In genomic region chr11:77931541-77932433, GRCm38 (mm10) we compare ENCODE assay signal across 8 mouse cellular contexts. TPM values are rescaled to one million over a fixed set of nuclear protein-coding genes. Genes with fewer than 3 reads are reported as not detected.
DNase-seq lines count a peak whose midpoint lies in the region; ATAC-seq lines count a peak whose summit lies in the region.

No protein-coding gene starts in this region.

- peak; percentile 56 to 67 for DNase-seq in cerebellum, postnatal 25 days
- DNase-seq in cerebellum, adult 9-11 months: no peak
- peak; percentile 20 to 23 for DNase-seq in B cell, adult 2 months
- DNase-seq in liver, embryonic 13.5 days: no peak
- DNase-seq in natural killer cell, adult 2 months (ENCODE audit: low spot score in 2 of 2): no peak
- no peak for DNase-seq in urinary bladder, postnatal 10 days (ENCODE audit: low spot score)
- no peak for DNase-seq in gastrocnemius, postnatal 25 days

- H3K4me2 ChIP-seq in forebrain, embryonic 12.5 days: peak overlapping the region; percentile 93
- peak overlapping the region; percentile 71 for H3K4me2 ChIP-seq in liver, embryonic 13.5 days

- peak overlapping the region; percentile 84 for H3K27ac ChIP-seq in forebrain, embryonic 12.5 days
- H3K27ac ChIP-seq in liver, embryonic 13.5 days: no peak overlapping the region

- 2% methylated on average over 41 of the region's 41 CpGs for WGBS in forebrain, embryonic 12.5 days
- WGBS in liver, embryonic 13.5 days (ENCODE audit: insufficient replicate concordance): 3% methylated on average over 41 of the region's 41 CpGs

- peak; percentile 3; the same call in 1 of the 2 replicates for ATAC-seq in forebrain, embryonic 12.5 days (ENCODE audit: low FRiP score)
- ATAC-seq in liver, embryonic 13.5 days (ENCODE audit: low read depth): no peak

- H3K4me1 ChIP-seq in forebrain, embryonic 12.5 days: peaks cover 49% of the 10 kb centered on the region
- H3K4me1 ChIP-seq in liver, embryonic 13.5 days (replicated peaks): peaks cover 11% of the 10 kb centered on the region

- H3K9ac ChIP-seq in forebrain, embryonic 12.5 days: peak overlapping the region; percentile 69
- no peak overlapping the region for H3K9ac ChIP-seq in liver, embryonic 13.5 days

- no peaks in the 10 kb centered on the region for H3K36me3 ChIP-seq in forebrain, embryonic 12.5 days (replicated peaks)
- H3K36me3 ChIP-seq in liver, embryonic 13.5 days: no peaks in the 10 kb centered on the region

- peaks cover 77% of the 10 kb centered on the region for H3K27me3 ChIP-seq in forebrain, embryonic 12.5 days
- H3K27me3 ChIP-seq in liver, embryonic 13.5 days: peaks cover 95% of the 10 kb centered on the region

- no peaks in the 10 kb centered on the region for H3K9me3 ChIP-seq in forebrain, embryonic 12.5 days
- H3K9me3 ChIP-seq in liver, embryonic 13.5 days (replicated peaks): no peaks in the 10 kb centered on the region

- peak overlapping the region; percentile 68 for H3K4me3 ChIP-seq in forebrain, embryonic 12.5 days (replicated peaks)
- peak overlapping the region; percentile 53 for H3K4me3 ChIP-seq in liver, embryonic 13.5 days (replicated peaks)

RNA-seq across cellular contexts. Expression of gene Sez6, which starts 1.2 kb away (rescaled TPM):
- polyA plus RNA-seq in forebrain, embryonic 12.5 days (2016; fragmentation: Nextera tagmentation; extraction: Ambion mirVana): 54.0 and 62.2 TPM in 2 replicates
- polyA plus RNA-seq in liver, embryonic 13.5 days (2015; fragmentation: Nextera tagmentation; extraction: Ambion mirVana): 0.03 and 0.20 TPM in 2 replicates
- under 1 TPM in 1 of 2 experiments, not detected in 1; 0.16 TPM for total RNA-seq in gastrocnemius, postnatal 25 days (2021)

RNA-seq across cellular contexts. Expression of gene Pipox, which starts 37.9 kb away (rescaled TPM):
- 14.5 and 16.5 TPM in 2 replicates for polyA plus RNA-seq in forebrain, embryonic 12.5 days (2016; fragmentation: Nextera tagmentation; extraction: Ambion mirVana)
- 8.7 and 10.4 TPM in 2 replicates for polyA plus RNA-seq in liver, embryonic 13.5 days (2015; fragmentation: Nextera tagmentation; extraction: Ambion mirVana)
- total RNA-seq in gastrocnemius, postnatal 25 days (2021): under 1 TPM in 1 of 2 experiments, not detected in 1; 0.16 TPM

RNA-seq across cellular contexts. Expression of gene Phf12, which starts 50.8 kb away (rescaled TPM):
- polyA plus RNA-seq in forebrain, embryonic 12.5 days (2016; fragmentation: Nextera tagmentation; extraction: Ambion mirVana): 29.1 and 29.6 TPM in 2 replicates
- 6.5 and 7.6 TPM in 2 replicates for polyA plus RNA-seq in liver, embryonic 13.5 days (2015; fragmentation: Nextera tagmentation; extraction: Ambion mirVana)
- 10 to 100 TPM; 14.2 to 18.2 TPM for total RNA-seq in gastrocnemius, postnatal 25 days (2021)

Comparison
In these comparisons a context has a peak if more than half of its experiments do, and no peak if none do; other contexts are left out.
1. DNase-seq: peak in cerebellum, postnatal 25 days (2 of 2) and B cell, adult 2 months (2 of 2); none in cerebellum, adult 9-11 months (single experiment), liver, embryonic 13.5 days (single experiment), natural killer cell, adult 2 months (0 of 2), urinary bladder, postnatal 10 days (single experiment) and gastrocnemius, postnatal 25 days (single experiment).
2. RNA of gene Sez6, which starts 1.2 kb away (polyA plus RNA-seq): 54.0 to 62.2 TPM in forebrain, embryonic 12.5 days; 0.03 to 0.20 TPM in liver, embryonic 13.5 days; every median in the first group is over 10 times any median in the second.